Mouse (Mus musculus) neutrophil, adult 5-6 weeks (primary cell): ENCODE data around the gene Teddm1b. TPM values are rescaled to one million over a fixed set of nuclear protein-coding genes. Genes with fewer than 3 reads are reported as not detected.

Experiments used
- ATAC-seq: fragments of 151-379, 151-347 bp; 2 replicates; pipeline ENCODE4 v1.8.0; 2017; ENCODE audit warnings: mild to moderate bottlenecking, moderate TSS enrichment; ENCODE audit not compliant: insufficient number of reproducible peaks, poor library complexity, low FRiP score, severe bottlenecking; ENCODE audit errors: extremely low read depth
- total RNA-seq: library from RNA; stranded (forward); fragments of 200-1000 nt; gene quantifications from 2 replicates; pipeline ENCODE4 v1.2.3, GENCODE M21; 2017

Gene Teddm1b
- total RNA-seq, 1 experiment from 2014 or later: not detected

- ATAC-seq: no peak
These were observed 26.2 kb downstream of the Teddm1b start for GRCm38 (mm10) chr1:153900381-153900780.

- ATAC-seq: no peak
These were observed 26.9 kb downstream of the Teddm1b start for GRCm38 (mm10) chr1:153900860-153901730.

- no peak for ATAC-seq
These were observed 28.9 kb downstream of the Teddm1b start for GRCm38 (mm10) chr1:153903006-153903405.

GRCm38 (mm10) chr1:153904236-153904635 is 30.1 kb downstream of the Teddm1b start:
- no peak for ATAC-seq

GRCm38 (mm10) chr1:153905884-153906283 is 31.7 kb downstream of the Teddm1b start:
- no peak for ATAC-seq

GRCm38 (mm10) chr1:153908208-153908607 is 34.1 kb downstream of the Teddm1b start:
- ATAC-seq: no peak

- ATAC-seq: no peak
These were observed 34.6 kb downstream of the Teddm1b start for GRCm38 (mm10) chr1:153908741-153909140.

- ATAC-seq: no peak
These were observed 35.2 kb downstream of the Teddm1b start for GRCm38 (mm10) chr1:153909213-153909962.

- no peak for ATAC-seq
These were observed 35.8 kb downstream of the Teddm1b start for GRCm38 (mm10) chr1:153909963-153910291.

GRCm38 (mm10) chr1:153910423-153910822 is 36.3 kb downstream of the Teddm1b start:
- no peak for ATAC-seq

- ATAC-seq: no peak
These were observed 37.2 kb downstream of the Teddm1b start for GRCm38 (mm10) chr1:153911276-153911795.

GRCm38 (mm10) chr1:153913869-153914268 is 39.7 kb downstream of the Teddm1b start:
- peak; percentile 51; the same call in 1 of the 2 replicates for ATAC-seq

GRCm38 (mm10) chr1:153918521-153919206 is 44.5 kb downstream of the Teddm1b start:
- no peak for ATAC-seq

- no peak for ATAC-seq
These were observed 47.5 kb downstream of the Teddm1b start for GRCm38 (mm10) chr1:153921642-153922041.

- ATAC-seq: no peak
These were observed 48.5 kb downstream of the Teddm1b start for GRCm38 (mm10) chr1:153922571-153923021.

- ATAC-seq: no peak
These were observed 50.5 kb downstream of the Teddm1b start for GRCm38 (mm10) chr1:153924395-153925385.
